Mouse (Mus musculus): ENCODE measurements around the gene Carm1.
"Not testable (repeated sequence)": the region's sequence is repeated elsewhere in the genome, so short reads cannot be mapped to it uniquely, and the experiment has no call there.

The Carm1 gene

GRCm38 (mm10) chr9:21537009-21537408 is 9.7 kb upstream of the Carm1 start:
- DNase-seq (ENCODE audit: low read depth, low spot score): no peak

DNA sequence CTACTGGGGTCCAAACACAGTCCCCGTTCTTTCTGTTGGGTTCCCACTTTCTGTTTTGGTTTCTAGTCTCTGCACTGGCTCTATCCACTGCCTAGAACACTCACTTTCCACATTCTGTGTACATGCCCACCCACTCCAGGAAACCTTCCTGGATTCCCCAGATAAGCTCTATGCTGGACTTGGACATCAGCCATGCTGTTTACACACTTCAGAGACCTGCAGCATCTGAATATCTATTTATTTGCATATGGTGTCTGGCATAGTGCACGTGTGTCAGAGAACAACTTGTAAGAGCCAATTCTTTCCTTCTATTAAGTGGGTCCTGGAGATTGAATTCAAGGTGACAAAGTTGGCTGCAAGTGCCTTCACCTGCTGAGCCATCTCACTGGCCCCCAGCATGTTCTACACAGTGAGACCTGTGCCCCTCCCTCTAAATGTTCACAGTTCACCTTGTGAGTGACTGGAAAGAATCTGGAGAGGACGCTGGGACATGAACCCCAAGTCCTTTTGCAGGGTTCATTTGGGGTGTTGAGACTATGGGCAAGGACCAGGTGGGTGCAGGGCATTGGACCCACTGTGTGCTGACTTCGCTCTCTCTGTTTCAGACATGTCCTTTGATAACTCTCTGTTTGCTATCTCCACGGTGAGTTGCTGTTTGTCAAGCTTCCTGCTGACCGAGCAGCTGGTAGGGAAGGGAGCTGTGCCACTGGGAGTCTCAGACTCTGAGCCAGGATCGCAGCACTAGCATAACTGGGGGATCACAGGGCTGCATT is 6.5 kb upstream of the Carm1 start:
- no peak for DNase-seq (ENCODE audit: low read depth, low spot score)

DNA sequence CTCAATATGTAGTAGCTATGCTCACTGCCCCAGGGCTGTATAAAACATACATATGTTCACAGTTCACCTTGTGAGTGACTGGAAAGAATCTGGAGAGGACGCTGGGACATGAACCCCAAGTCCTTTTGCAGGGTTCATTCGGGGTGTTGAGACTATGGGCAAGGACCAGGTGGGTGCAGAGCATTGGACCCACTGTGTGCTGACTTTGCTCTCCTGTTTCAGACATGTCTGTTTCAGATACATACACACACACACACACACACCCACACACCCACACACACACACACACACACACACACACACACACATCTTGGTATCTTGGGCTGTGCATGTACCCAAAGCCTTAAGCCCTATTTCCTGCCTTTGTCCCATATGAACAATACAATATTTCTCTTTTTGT is 4.7 kb upstream of the Carm1 start:
- DNase-seq (ENCODE audit: low read depth, low spot score): not testable (repeated sequence)

GRCm38 (mm10) chr9:21545351-21545915 is 1.3 kb upstream of the Carm1 start:
- no peak for DNase-seq (ENCODE audit: low read depth, low spot score)

- peak; percentile 98 for DNase-seq (ENCODE audit: low read depth, low spot score)
Measured at GRCm38 (mm10) chr9:21545916-21546788, 542 bp upstream of the Carm1 start.

DNA sequence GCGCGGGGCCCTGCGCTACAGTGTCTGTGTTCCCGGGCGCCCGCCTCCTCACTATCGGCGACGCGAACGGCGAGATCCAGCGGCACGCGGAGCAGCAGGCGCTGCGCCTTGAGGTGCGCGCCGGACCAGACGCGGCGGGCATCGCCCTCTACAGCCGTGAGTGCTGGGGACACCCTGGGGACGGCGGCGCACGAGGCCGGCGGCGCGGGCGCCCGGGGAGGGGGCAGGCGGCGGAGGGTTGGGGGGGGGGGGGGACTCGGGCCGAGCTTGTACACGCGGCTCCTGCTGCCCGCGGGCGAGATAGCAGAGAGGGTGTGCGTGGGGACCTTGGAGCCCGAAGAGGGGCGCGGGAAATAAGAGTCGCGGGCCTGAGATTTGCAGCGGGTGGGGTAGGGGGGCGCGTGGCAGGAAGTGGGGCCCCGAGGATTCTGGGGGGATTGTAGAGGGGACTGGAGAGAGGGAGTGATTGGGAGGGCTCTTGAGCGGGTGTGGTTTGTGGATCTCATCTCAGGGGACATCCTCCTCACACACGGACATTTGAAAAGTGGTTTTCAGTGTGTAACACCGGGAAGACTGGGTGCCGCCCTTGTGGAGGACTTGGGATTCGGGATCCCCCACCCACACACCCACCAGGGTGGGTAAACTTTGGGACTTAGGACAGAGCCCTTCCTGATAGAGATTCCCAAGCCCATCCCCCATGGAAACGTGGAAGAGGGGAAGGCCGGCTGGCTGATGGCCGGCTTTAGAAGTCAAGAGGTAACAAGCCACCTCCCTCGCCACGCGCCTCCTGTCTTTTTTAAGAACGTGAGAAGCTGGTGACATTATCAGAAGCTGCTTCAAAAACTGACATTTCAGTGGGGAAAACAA is 614 bp downstream of the Carm1 start:
- peak; percentile 35 for DNase-seq (ENCODE audit: low read depth, low spot score)

GRCm38 (mm10) chr9:21551049-21551448 is 4.4 kb downstream of the Carm1 start:
- no peak for DNase-seq (ENCODE audit: low read depth, low spot score)

GRCm38 (mm10) chr9:21553607-21554273 is 7.0 kb downstream of the Carm1 start:
- no peak for DNase-seq (ENCODE audit: low read depth, low spot score)

DNA sequence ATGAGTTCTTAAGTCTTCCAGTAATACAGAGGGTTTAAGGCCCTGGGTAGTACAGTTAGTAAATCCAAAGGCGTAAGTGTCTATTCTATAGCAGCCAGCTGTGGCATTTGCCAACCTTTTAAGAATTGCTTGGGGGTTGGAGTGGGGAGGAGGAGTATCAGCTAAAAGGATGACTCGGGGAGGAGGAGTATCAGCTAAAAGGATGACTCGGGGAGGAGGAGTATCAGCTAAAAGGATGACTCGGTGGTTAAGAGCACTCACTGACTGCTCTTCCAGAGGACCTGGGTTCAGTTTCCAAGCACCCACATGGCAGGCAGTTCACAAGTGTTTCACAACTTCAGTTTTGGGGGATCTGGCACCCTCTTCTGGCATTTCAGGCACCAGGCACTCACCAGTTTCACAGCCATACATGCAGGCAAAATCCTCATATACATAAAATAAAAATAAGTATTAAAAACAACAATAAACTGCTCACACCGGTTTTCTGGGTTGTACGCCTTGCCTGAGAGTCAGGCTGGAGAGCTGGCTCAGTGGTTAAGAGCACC is 8.6 kb downstream of the Carm1 start:
- no peak for DNase-seq (ENCODE audit: low read depth, low spot score)

GRCm38 (mm10) chr9:21556996-21557395 is 10.3 kb downstream of the Carm1 start:
- DNase-seq (ENCODE audit: low read depth, low spot score): no peak

- DNase-seq (ENCODE audit: low read depth, low spot score): no peak
Measured at GRCm38 (mm10) chr9:21557556-21557955, 10.9 kb downstream of the Carm1 start.

GRCm38 (mm10) chr9:21558366-21558765 is 11.7 kb downstream of the Carm1 start:
- no peak for DNase-seq (ENCODE audit: low read depth, low spot score)

DNA sequence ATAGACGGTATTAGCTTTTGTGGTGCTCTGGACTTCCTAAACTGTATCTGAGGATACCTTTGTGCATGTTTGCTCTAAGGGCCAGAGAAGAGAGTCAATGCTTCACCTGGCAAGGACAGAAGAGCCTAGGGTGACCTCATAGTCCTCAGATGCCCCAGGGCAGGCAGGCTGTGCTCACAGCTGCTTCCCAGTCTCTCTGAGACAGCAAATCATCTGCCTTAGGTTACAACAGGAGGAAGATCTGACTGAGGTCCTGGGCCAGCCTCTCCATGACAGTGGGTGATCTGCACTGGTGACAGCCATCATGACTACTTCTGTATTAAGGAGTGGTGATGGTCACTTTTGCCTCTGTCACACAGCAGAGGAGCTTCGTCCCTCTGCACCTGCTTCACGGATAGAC is 12.5 kb downstream of the Carm1 start:
- DNase-seq (ENCODE audit: low read depth, low spot score): no peak

DNA sequence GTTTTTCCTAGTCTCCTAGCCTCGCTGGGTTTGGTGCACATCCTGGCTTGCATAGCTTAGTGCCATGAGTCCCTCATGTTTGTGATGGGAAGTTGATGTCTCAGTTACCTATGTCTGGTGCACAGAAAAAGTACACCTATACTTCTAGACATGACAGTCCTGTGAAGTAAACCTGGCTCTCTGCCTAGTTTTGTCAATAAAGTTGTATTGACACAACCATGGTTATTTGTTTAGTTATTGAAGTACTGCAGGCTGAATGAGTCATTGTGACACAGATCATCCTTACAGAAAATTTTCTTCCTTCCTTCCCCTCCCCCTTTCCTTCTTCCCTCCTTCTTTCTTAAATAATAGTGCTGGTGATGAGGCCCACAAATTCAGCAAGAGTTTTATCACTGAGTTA is 17.7 kb downstream of the Carm1 start:
- no peak for DNase-seq (ENCODE audit: low read depth, low spot score)

DNA sequence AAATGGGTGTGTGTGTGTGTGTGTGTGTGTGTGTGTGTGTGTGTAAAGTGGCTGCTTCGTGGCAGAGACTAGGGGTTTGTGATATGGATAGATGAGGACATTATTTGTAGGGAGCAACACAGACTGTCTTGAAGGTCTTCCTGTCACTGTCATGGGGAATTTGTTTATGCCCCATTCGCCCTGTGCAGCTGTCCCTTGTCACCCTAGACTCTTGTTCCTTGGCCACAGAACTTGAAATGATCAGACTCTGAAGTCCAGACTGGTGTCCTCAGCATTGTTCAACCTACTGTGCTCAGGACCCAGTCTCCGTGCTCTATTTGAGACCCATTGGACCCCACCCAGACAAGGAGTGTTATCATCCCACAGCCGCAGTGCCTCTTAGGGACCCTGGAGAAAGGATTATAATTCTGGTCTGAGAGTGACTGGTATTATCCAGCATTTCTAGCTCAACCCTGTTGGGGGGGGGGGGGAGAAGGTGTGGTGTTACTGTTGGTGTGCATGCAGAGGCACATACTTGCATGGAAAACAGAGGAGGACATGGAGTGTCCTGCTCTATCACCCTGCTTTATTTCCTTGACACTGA is 18.4 kb downstream of the Carm1 start:
- no peak for DNase-seq (ENCODE audit: low read depth, low spot score)

GRCm38 (mm10) chr9:21566538-21566937 is 19.8 kb downstream of the Carm1 start:
- no peak for DNase-seq (ENCODE audit: low read depth, low spot score)

GRCm38 (mm10) chr9:21567051-21567450 is 20.4 kb downstream of the Carm1 start:
- no peak for DNase-seq (ENCODE audit: low read depth, low spot score)

GRCm38 (mm10) chr9:21568657-21569255 is 22.1 kb downstream of the Carm1 start:
- no peak for DNase-seq (ENCODE audit: low read depth, low spot score)

DNA sequence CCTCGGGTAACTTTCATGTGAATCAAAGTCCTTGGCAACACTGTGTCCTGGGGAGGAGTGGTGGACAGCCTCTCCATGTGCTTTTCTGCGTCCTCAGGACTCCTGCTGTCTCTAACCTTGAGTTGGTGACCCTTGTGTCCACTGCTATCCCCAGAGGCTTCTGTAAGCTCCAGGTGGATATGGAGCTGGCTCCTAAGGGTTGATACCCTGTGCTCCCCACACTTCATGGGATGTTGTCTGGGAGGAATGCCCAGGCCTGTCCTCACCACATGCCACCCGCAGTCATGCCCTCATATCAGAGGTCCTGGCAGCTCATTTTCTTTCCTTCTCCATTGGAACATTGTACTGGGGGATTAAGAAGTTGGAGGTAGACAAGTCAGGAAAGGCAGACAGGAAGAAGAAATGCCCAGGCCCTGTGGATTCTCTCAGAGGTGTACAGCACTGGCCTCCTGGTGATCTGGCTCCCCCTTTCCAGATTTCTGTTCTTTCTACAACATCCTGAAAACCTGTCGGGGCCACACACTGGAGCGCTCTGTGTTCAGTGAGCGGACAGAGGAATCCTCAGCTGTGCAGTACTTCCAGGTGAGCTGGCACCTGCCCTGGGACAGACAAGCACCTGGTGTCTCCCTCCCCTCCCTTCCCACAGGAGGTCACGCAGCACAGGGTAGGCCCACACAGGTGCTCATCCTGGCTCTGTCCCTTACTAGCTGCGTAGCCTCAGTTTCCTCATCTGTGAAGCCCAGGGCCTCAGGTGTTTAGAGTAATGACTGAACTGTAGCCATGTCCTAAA is 27.5 kb downstream of the Carm1 start:
- DNase-seq (ENCODE audit: low read depth, low spot score): no peak

Measured in embryo, embryonic 11.5 days (tissue).